Mouse (Mus musculus) cerebellum, adult 8-10 months (tissue): ENCODE data around the gene Cd302.

Experiments
- DNase-seq: peaks from one replicate; pipeline ENCODE4 v3.0.0; 2022

The Cd302 gene

GRCm38 (mm10) chr2:60252782-60253181, 31.5 kb downstream of the Cd302 start:
- no peak for DNase-seq

GRCm38 (mm10) chr2:60234506-60234905, 49.8 kb downstream of the Cd302 start:
- DNase-seq, result no peak

- no peak for DNase-seq
Measured at GRCm38 (mm10) chr2:60233147-60233546, 51.1 kb downstream of the Cd302 start.

GRCm38 (mm10) chr2:60230361-60230760, 53.9 kb downstream of the Cd302 start:
- DNase-seq, result no peak

GRCm38 (mm10) chr2:60228470-60228869, 55.8 kb downstream of the Cd302 start:
- DNase-seq, result no peak

- no peak for DNase-seq
Measured at GRCm38 (mm10) chr2:60223489-60223888, 60.8 kb downstream of the Cd302 start.

GRCm38 (mm10) chr2:60221954-60222353, 62.3 kb downstream of the Cd302 start:
- DNase-seq, result no peak

GRCm38 (mm10) chr2:60221236-60221635, 63.1 kb downstream of the Cd302 start:
- peak; percentile 33 for DNase-seq

GRCm38 (mm10) chr2:60217620-60218019, 66.7 kb downstream of the Cd302 start:
- no peak for DNase-seq

- DNase-seq, result no peak
Measured at GRCm38 (mm10) chr2:60216547-60217153, 67.6 kb downstream of the Cd302 start.

GRCm38 (mm10) chr2:60214683-60215082, 69.6 kb downstream of the Cd302 start:
- no peak for DNase-seq

GRCm38 (mm10) chr2:60212488-60212887, 71.8 kb downstream of the Cd302 start:
- no peak for DNase-seq

GRCm38 (mm10) chr2:60210821-60211220, 73.5 kb downstream of the Cd302 start:
- DNase-seq, result no peak

GRCm38 (mm10) chr2:60209703-60210651, 74.3 kb downstream of the Cd302 start, which contains the start of the genes Baz2b and March7:
Gene Baz2b, minus strand, starts transcription at chr2:60209839.
Gene March7, plus strand, starts transcription at chr2:60209887.
- peak; percentile 80 for DNase-seq

GRCm38 (mm10) chr2:60209122-60209611, 75.1 kb downstream of the Cd302 start:
- peak; percentile 56 for DNase-seq

- DNase-seq, result no peak
Measured at GRCm38 (mm10) chr2:60205795-60206194, 78.5 kb downstream of the Cd302 start.

GRCm38 (mm10) chr2:60204162-60204561, 80.1 kb downstream of the Cd302 start:
- no peak for DNase-seq

GRCm38 (mm10) chr2:60203733-60204132, 80.6 kb downstream of the Cd302 start:
- DNase-seq, result no peak

- no peak for DNase-seq
Measured at GRCm38 (mm10) chr2:60202900-60203530, 81.3 kb downstream of the Cd302 start.
